Mouse (Mus musculus): ENCODE data around the gene Aip.
"Not testable (repeated sequence)": the region's sequence is repeated elsewhere in the genome, so short reads cannot be mapped to it uniquely, and the experiment has no call there.

The Aip gene

GRCm38 (mm10) chr19:4135963-4136345, 10.3 kb upstream of the Aip start:
- peak; percentile 58 for DNase-seq (ENCODE audit: low read depth)

DNA sequence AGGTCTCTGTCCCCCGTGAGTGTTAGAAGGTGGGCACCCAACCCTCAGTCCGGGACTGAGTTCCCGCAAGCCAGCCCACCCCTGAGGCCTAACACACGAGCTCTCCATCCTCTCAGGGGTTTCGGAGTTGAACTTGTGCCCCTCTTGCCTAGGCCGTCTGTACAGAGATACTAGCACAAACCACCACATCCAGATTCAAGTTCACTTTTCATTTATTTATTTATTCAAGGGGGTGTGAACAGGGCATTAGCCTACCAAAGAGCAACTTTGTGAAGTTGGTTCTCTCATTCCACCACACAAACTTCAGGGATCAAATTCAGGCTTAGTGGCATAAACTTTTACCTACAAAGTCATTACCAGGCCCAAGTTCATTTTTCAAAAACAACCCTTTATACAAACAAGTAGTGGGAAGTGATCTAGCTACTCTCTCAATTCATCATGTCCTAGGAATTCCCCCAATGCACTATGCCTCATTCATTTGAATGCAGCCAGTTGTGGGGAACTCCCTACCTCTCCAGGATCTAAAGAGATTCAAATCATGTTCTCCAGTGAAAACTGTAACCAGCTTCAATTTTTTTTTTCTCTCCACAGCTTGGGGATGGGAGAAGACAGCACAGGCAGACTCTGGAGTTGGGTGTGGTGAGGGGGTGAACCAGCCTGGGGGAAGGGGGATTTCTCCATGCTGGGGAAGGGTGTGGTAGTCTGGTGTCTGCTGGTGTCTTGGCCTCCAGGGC, 9.7 kb upstream of the Aip start:
- DNase-seq (ENCODE audit: low read depth): not testable (repeated sequence)

DNA sequence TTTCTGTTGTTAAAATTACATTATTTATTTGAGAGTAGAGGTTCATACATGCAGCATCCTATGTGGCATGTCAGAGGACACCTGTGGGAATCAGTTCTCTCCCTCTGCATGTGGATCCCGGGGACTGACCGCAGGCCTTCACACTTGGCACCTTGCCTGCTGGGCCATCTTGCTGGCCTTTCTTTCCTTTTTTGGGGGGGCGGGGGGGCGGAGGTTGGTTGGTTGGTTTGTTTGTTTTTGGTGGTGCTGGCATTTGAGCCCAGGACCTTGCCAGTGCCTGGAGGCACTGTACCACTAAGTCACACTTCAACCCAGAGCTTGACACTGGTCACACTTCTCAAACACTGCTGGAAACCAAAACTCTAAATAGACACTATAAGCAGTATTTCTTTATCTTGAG, 8.7 kb upstream of the Aip start:
- DNase-seq (ENCODE audit: low read depth): no peak

- peak; percentile 28 for DNase-seq (ENCODE audit: low read depth)
Observed at GRCm38 (mm10) chr19:4131768-4132167, 6.1 kb upstream of the Aip start.

GRCm38 (mm10) chr19:4131075-4131474, 5.4 kb upstream of the Aip start:
- DNase-seq (ENCODE audit: low read depth): no peak

- no peak for DNase-seq (ENCODE audit: low read depth)
Observed at GRCm38 (mm10) chr19:4130106-4130505, 4.4 kb upstream of the Aip start.

- DNase-seq (ENCODE audit: low read depth): no peak
Observed at GRCm38 (mm10) chr19:4129462-4129861, 3.8 kb upstream of the Aip start.

DNA sequence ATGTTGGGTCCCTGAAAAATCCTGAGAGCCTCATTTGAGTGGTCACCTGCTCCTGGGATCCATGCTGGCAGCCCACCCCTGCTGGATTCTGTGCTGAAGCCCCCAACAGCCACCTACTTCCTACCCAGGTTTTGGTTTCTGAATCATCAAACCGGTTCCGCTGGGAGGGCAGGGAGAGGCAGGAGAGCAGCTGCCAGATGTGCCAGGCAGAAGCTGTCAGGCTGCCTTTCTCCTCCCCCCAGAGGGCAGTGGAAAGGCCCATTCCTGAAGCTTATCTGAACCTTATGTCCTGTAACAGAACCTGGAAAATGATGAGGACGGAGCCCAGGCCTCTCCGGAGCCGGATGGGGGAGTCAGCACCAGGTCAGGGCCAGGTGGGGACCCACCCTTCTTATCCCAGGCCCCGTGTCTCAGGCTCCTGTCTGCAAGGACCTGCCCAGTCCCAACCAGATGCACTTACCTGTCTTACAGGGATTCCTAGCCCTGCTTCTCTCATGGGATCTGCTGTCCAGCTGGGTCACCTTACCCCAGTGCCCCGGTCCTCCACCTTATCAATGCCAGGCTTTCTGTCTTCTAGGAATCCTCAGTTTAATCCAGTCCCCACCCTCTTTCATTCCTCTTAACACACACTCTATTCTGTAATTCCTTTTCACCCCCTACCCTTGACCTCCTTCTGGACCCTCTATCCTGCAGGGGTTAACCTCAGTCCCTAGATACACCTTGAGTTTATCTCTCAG, 1.3 kb upstream of the Aip start:
- DNase-seq (ENCODE audit: low read depth): peak; percentile 45

DNA sequence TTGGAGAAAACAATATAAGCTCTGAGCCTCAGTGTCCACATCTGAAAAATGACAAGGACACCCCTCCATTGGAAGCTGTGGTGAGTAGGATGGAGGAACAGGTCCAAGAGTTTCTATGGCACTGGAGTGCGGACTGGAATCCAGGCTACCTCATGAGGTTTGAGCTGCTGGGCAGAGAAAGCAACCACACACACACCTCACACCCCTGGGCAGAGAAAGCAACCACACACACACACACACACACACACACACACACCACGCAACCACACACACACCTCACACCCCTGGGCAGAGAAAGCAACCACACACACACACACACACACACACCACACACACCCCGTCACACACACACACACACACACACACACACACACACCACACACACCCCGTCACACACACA, 390 bp downstream of the Aip start:
- peak; percentile 53 for DNase-seq (ENCODE audit: low read depth)

GRCm38 (mm10) chr19:4124432-4124831, 1.2 kb downstream of the Aip start:
- DNase-seq (ENCODE audit: low read depth): no peak

- DNase-seq (ENCODE audit: low read depth): peak; percentile 66
Observed at GRCm38 (mm10) chr19:4122411-4123370, 3.0 kb downstream of the Aip start.

DNA sequence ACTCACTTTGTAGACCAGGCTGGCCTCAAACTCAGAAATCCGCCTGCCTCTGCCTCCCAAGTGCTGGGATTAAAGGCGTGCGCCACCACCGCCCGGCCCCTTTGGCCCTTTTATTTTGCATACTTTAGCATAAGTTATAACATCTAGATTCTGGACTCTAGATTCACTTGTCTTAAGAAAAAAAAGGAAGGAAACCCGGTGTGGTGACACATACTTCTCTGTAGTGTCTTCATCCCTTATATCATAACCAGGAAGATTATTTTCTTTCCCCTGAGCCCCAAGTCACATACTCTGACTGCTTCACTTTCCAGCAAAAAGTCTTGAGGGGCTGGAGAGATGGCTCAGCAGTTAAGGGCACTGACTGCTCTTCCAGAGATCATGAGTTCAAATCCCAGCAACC, 3.8 kb downstream of the Aip start:
- DNase-seq (ENCODE audit: low read depth): peak; percentile 83

DNA sequence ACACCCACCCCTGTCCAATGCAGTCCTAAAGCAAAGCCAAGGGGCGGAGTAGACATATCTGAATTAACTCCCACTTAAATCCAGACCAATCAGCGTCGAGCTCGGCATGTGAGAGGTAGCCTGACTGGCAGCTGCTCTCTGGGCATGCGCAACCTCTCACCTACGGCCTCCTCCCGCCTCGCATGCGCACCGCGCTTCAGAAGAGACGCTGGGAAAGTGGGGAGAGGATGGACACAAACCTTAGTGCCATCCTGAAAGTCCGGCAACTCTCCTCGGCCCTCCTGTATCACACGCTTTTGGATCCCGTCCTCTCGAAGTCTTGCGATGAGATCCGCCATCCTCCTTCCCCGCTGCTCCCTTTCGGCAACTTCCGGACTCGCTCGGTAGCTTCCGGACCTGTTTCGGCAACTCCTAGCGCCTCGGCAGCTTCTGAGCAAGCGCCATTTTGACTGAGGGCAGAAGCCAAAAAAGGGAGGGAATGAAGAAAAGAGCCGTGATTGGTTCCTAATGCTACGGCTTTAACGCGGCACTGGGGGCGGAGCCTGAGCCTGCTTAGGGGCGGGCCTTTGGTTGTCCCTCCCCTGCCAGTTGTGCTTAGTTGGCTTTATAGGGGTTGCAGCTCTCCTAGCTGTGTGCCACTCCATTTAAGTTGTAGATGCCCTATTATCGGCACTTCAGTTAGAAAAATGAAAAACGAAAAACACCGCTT, 4.4 kb downstream of the Aip start:
- peak; percentile 99 for DNase-seq (ENCODE audit: low read depth)

DNA sequence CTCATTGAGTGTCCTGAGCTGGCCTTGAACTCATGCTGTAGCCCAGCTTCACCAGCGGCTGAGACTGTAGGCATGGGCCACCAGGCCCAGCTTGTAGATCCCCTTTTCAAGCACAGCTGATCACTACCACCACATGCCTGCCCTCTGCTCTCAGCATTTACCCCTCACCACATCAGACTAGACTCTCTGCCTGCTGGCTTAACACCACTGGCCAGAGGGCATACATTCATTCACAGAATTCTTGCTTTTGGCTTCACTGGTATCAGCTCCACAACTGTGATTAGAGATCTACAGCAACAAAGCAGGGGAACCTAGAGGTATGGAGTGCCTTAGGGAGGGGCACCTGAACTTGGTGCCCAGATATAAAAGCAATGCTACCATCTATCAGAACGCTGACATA, 5.2 kb downstream of the Aip start:
- peak; percentile 29 for DNase-seq (ENCODE audit: low read depth)

GRCm38 (mm10) chr19:4119716-4120487, 5.8 kb downstream of the Aip start:
- DNase-seq (ENCODE audit: low read depth): peak; percentile 93

GRCm38 (mm10) chr19:4118350-4118749, 7.3 kb downstream of the Aip start:
- no peak for DNase-seq (ENCODE audit: low read depth)

- DNase-seq (ENCODE audit: low read depth): no peak
Observed at GRCm38 (mm10) chr19:4117006-4117405, 8.7 kb downstream of the Aip start.

- no peak for DNase-seq (ENCODE audit: low read depth)
Observed at GRCm38 (mm10) chr19:4115816-4116215, 9.8 kb downstream of the Aip start.

DNA sequence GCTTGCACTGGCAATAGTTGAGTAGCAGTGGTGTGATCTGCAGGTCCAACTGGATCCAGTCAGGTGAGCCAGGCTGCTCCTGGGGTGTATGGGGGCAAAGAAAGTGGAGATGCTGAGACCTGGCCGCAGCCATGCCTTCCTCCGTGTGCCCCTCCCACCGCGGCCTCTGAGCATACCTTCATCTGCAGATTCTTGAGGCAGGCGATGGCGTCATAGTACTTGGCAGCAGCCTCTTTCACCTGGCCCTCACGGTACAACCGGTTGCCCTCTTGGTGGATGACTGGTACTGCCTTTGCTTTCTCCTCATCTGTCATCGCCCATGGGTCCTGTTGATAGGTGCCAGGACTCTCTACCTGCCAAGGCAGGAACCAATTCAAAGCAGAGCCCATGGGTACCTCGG, 10.5 kb downstream of the Aip start:
- no peak for DNase-seq (ENCODE audit: low read depth)

DNA sequence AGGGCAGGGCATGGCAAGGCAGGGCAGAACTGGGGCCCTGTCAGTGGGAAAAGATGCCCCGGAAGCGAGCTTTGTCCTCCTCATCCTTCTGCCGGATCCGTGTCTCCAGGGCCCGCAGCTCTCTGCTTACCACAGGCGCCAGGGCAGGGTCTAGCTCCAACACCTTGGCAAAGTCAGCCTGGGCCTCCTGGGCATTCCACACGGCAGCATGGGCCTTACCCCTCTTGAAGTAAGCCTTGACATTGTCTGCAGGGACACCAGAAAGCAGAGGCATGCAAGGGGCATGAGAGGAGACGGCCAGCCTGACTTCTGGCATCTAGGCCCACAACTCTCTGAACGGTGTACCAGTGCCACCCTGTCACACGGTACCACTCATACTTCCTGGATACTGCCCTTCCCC, 11.1 kb downstream of the Aip start:
- no peak for DNase-seq (ENCODE audit: low read depth)

DNA sequence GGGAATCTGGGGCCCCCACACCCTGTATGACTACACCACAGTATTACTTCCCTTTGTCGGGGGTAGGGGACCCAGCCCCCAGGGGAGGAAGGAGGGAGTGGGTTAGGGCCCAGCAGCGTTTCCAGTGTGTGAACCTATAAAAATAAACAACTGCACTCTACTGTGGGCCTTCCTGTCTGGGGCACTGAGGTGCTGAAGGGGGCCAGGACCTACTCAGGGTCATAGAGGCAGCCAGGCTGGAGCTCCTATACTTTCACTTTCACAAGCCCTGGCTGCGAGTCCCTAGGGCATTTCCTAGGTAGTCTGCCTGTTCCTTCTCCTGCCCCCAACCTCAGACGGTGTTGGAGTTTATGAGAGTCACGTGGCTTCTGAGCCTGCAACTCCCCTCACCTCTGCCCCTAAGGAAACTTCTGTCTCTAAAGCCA, 11.8 kb downstream of the Aip start:
- no peak for DNase-seq (ENCODE audit: low read depth)
